Mouse (Mus musculus): ENCODE results near the gene Mybbp1a.

Gene Mybbp1a

DNA sequence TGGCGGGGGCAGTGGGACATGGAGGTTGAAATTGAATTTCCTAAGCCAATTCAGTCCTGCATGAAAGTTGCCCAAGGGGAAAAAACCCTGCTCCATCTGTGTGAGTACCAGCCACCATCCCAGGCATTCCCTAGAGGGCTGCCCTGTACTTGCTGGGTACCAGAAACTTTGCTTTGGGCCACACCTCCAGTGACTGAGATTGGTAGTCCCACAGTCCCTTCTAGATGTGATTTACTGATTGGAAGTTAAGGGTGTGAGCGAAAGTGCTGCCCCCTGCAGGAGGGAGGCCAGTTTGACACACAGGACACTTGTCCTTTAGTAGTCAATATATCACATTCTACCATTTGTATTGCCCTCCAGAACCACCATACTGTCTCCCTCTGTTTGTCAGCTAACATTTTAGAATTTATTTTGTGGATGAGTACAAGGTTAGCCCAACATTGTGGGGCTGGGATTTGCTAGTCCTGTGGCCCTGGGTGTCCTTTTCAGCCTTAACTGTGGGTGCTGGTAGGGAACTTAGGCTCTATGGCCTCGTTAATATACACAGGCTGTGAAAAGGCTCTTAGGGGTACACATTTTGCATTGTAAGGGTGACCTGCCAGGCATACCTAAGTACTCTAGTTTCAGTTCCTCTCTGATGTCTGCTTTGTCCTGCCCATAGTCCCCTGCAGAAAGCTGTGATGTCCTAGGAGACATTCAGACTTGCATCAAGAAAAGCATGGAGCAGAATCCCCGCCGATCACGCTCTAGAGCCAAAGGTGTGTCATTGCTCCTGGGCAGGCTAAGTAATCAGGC is 5.4 kb downstream of the Mybbp1a start:
- peak; percentile 61 for DNase-seq (ENCODE audit: low spot score)

GRCm38 (mm10) chr11:72447475-72447874 is 6.3 kb downstream of the Mybbp1a start:
- DNase-seq (ENCODE audit: low spot score): no peak

DNA sequence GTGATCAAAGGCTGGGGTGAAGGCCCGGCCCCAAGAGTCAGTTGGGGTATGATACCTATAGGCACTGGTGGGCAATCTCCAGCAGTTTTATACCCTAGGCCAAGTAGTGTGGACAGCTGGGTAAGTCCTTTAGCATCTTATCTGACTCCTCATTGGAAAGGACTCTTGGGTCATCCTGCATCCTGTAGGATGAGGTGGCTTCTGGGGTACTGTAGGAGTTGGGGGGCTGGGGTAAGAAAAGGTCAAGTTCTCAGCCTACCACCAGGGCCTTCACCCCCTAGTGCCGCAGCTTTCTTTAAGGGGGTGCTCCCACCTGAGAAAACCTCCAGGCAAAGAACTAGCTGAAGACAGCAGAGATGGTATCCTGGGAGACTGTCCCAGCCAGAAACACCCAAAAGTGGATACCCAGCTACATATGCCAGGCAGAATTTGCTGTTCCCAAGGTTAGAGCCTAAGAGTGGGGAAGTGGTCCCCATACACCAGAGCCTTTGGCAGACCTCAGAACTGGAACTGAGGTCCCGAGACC is 11.0 kb downstream of the Mybbp1a start:
- DNase-seq (ENCODE audit: low spot score): no peak

GRCm38 (mm10) chr11:72453105-72453953 is 12.2 kb downstream of the Mybbp1a start:
- DNase-seq (ENCODE audit: low spot score): no peak

DNA sequence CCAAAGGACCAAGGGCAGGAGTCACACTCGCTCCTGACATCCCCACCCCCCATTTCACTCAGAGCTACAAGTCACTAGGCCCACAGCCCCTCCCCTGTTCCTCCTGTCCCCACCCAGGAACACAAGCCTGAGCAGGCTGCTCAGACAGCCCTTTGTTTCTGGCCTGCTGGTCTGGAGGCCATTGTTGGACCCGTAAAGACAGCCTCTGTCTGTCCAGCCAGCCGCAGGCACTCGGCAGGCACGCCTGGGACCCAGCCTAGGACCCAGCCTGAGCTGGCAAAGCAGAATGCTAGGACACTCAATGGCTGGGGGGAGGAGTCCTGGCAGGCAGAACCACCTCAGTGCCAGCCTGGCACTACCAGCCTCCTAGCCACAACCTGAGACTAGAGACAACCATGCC is 14.5 kb downstream of the Mybbp1a start:
- DNase-seq (ENCODE audit: low spot score): no peak

DNA sequence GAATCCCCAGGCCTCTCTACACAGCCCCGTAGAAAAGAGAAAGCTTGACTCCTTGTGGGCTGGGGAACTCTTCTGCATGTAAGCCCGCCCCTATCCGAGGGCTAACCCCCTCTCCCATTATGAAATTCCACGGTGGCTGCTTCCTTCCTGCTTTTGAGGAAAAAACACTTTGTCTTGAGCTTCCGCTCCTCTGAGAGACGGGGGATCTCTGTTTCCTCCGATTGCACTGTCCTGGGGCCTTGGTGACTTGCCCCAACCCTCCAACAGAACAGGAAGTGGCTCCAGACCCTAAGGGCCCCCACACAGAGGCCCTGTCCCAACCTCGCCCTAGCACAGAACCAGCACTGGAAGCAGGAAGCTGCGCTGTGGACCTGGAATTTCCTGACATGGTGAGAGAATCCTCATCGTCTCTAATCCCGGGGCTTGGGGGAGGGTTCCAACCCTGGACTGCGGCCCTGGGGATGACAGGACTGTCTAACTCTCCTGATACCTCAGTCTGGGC is 16.9 kb downstream of the Mybbp1a start:
- DNase-seq (ENCODE audit: low spot score): no peak

GRCm38 (mm10) chr11:72458502-72458901 is 17.3 kb downstream of the Mybbp1a start:
- DNase-seq (ENCODE audit: low spot score): no peak

DNA sequence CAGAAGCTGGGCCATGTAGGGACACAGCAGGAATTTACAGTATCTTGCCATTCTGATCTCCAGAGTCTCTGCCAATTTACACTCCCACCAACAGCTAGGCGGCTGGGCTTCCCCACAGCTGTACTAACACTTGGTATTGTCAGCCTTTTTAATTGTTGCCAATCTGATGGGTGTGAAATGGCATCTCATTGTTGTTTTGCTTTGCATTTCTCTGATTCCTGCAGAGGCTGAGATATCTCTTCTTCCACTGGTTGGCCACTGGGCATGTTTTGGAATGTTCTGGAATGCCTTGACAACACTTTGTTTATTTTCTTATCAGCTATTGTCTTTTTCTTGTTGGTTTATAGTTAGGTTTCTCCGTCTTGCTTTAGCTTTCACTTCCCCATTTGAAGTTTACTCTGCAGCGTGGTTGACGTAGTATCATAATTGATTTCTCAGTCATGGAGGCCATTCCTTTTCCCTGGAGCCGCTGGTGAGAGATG is 20.4 kb downstream of the Mybbp1a start:
- peak; percentile 60 for DNase-seq (ENCODE audit: low spot score)

DNA sequence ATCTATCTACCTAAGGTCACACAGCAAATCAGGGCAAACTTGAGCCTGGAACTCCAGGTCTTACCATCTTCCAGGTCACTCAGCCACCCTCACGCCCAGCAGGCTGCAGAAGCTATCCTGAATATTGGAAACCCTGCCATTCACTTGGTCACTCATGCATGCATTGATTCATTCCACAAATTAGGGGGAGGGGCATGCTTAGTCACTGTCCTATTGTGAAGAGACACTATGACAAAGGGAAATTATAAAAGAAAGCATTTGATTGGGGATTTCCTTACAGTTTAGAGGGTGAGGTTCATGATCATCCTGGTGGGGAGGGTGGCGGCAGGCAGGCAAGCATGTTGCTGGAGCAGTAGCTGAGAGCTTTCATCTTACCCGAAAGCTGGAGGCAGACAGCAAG is 23.7 kb downstream of the Mybbp1a start:
- DNase-seq (ENCODE audit: low spot score): no peak

DNA sequence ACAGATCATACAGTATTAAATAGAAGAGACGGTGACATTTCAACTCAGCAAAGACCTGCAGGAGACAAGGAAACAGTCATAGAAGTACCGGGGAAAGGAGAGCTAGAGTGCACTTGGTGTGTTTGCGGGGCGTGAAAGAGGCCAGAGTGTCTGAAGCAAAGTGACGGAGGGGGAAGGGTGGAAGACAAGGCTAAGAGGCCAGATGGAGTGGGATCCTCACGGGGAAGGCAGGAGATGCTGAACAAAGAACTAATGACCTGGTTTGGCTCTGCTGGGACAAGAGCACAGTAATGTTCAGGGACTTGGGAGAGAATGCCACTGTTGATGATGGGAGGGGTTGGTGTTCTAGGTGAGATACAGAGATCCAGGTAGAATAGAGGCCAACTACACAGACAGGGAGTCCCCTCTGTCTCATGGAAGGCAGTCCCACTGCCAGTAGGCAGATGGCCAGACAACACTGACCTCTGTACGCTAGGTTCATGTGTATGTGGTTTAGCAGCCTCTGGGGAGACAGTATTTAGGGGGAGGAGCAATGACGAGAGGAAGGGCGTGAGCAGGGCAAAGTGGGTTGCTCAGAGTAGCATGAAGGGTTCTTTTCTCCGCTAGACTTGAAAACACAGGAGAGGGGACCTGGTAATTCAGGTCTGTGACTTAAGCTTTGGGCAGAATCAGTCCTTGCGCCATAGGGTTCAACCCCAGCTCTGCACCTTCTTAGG is 25.0 kb downstream of the Mybbp1a start:
- DNase-seq (ENCODE audit: low spot score): no peak

DNA sequence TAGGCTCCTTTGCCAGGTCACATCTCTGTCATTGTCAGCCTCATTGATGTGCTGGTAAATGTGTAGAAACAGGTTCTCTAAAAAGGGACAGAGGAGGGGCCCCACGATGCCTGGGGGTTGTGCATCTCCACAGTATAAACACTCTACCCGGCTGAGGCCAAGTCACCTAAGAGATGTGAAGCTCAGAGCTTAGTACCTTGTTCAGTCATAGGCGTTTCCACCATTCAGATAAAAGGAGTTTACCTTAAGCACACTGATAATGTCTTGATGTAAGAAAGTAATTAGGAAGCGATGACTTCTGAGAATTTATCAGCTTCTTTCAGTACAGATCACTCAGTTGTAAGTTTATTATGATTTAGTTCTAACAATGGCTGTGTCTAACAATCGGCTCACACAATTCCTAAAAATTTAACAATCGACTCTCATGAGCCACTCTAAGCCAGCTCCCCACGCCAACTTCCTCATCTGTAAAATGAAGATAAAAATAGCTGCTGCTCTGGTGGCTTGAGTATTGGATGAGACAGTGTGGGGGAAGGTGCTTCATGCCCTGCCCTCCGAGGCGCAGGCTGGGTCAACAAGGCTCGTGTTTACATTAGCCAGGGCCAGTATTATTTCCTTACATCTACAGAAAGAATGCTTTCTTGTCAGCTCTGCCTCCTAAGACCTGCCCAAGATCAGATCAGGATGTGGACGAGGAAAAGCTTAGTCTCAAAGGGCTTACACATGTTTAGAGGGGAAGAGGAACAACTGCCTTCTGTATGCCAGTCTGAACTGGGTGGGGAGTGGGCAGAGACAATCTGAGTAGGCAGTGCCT is 25.7 kb downstream of the Mybbp1a start:
- DNase-seq (ENCODE audit: low spot score): no peak

GRCm38 (mm10) chr11:72468525-72468924 is 27.4 kb downstream of the Mybbp1a start:
- no peak for DNase-seq (ENCODE audit: low spot score)

DNA sequence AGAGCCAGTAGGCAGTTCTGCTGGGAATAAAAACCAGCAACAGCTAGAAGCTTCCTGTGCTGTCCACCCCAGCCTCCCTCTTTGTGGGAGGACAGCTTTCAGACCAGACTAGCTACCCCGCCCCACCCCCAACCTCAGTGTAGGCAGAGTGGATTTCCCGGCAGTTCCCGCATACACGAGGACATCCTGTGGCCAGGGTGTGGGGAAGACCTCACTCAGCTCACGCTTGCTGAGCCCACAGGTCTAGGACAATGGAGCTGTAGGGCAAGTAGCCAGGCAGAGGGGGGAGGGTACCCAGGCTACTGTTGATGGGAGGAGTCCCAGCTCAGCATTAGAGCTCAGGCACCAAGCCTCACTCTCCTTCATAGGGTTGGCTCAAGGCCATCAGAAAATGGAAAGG is 28.1 kb downstream of the Mybbp1a start:
- DNase-seq (ENCODE audit: low spot score): peak; percentile 39

DNA sequence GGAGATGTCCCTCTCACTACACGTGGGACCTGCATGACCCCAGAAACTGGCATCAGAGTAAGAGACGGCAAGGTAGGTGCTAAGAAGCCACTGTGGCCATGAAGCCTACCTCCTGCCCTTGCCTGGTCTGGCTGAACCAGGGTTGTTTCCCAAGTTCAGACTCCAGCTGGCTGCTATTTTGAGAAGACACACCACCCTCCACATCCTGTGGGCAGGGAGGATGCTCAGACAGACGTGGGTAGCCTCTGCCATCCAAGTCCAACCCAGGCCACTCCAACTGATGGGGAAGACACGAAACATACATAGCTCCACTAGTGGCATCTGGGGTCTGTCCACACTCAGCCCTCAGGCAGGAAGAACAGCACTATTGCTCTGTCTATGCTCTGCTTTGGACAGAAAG is 28.8 kb downstream of the Mybbp1a start:
- DNase-seq (ENCODE audit: low spot score): no peak

- peak; percentile 70 for DNase-seq (ENCODE audit: low spot score)
Observed at GRCm38 (mm10) chr11:72471381-72471780, 30.2 kb downstream of the Mybbp1a start.

DNA sequence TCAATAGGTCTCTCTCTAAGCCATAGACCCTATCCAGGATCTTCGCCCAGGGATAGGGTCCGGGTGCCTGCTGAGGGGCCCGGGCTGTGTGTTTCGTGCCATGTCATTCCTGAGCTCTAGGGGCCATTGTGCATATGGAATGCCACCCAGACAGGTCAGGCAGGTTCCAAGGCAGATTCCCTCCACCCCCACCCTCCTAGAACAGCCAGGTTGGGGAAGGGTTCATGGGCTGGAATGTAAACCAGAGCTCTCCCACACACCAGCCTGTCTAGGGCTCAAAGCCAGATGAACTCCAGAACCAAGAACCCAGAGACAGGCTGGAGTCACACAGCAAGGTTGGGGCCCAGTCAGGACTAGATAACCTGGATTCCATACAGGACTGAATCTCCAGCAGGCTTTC is 32.4 kb downstream of the Mybbp1a start:
- no peak for DNase-seq (ENCODE audit: low spot score)

DNA sequence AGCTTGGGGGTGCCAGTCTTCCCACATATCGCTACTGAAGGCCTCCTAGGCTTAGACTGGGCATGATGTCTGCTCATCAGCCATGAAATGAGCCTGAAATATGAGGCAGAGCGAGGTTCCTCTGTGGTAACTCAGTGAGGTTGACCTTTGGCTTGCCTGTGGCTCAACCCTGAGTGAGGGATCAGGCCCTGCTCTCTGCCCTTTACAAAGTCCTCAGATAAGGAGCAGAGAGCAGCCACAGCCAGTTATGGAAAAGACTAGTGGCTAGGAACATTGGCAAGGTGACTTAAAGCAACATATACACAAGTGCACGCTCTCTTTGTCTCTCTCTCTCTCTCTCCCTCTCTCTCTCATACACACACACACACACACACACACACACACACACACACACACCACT is 33.8 kb downstream of the Mybbp1a start:
- peak; percentile 56 for DNase-seq (ENCODE audit: low spot score)

GRCm38 (mm10) chr11:72475408-72475807 is 34.3 kb downstream of the Mybbp1a start:
- DNase-seq (ENCODE audit: low spot score): no peak

DNA sequence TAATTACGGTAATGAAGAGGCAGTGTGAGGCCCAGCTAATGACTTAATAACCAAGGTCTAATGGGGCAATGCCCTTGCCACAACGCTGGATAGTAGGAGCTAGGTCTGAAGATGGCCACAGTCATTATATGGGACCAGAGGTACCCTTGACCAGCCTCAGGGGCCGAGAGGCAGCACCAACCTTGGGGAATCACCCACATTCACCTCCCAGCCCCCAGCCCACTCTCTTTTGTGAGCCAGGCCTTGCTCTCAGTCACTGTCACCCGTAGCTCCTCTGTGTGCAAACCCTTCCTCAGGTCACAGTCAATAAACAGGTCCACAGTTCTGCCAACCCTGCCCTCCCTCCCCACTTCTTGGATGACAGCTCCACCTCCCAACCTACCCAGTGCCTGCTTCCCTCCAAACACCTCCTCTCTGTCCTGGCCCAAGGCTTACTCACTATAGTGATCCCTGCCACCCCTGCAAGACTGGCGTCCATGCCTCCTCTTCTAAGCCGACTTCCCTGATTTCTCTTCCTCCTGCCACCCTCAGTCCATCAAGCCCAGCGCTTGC is 35.0 kb downstream of the Mybbp1a start:
- no peak for DNase-seq (ENCODE audit: low spot score)

GRCm38 (mm10) chr11:72477182-72477581 is 36.0 kb downstream of the Mybbp1a start:
- DNase-seq (ENCODE audit: low spot score): no peak

- no peak for DNase-seq (ENCODE audit: low spot score)
Observed at GRCm38 (mm10) chr11:72477653-72478052, 36.5 kb downstream of the Mybbp1a start.
